Mouse (Mus musculus) cortical plate, adult 2 months (tissue): ENCODE results near the gene Ncbp1.
A peak's percentile ranks its signal among the peaks of the same experiment; 100 is the strongest.

Source experiments
- CTCF ChIP-seq: fragments of 200-500 bp; IDR thresholded peaks from 2 replicates; pipeline ENCODE4 v1.5.1; 2011; ENCODE audit warnings: mild to moderate bottlenecking, control low read depth, low read length; ENCODE audit not compliant: insufficient read depth; ENCODE audit errors: extremely low read depth
- POLR2A ChIP-seq: fragments of 200-500 bp; IDR thresholded peaks from 2 replicates; pipeline ENCODE4 v1.6.1; 2011; ENCODE audit warnings: mild to moderate bottlenecking, low read length, control low read depth; ENCODE audit not compliant: insufficient read depth; ENCODE audit errors: extremely low read depth

DNA sequence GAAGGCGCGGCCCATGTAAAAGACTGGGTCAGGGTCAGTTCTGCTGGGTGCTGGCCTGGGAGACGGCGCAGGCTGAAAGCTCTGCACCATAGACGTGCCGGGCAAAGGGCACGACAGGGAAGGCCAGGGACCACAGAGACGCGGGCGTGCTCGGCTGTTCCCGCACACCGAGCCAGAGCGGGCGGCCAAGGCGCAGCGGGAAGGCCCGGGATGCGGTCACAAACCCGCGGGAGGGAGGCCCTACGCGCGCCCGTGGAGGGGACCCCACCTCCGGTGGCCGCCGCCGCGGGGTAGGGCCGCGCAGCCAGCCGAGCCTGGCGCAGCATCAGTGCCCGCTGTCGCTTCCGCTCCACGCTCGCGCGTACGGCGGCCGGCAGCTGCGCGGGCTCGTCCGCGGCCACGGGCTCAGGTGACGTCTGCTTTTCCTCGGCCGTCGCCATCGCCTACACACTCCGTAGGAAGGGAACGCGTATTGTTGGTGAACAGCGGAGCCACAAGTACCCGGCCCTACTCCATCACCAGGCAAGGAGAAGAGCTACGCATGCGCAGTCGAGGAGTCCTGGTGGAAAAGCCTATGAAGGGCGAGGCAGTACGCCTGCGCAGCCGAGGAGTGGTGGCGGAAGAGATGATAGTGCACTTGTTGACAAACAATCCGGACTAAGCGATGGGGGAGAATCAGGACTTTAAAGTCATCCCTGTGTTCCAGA lies 57.5 kb downstream of the Ncbp1 start, which contains the start of gene Xpa:
- TF ChIP-seq POLR2A (peak; percentile 98), CTCF (no peak)
